Mouse (Mus musculus): ENCODE results near the gene Cfap73. TPM values are rescaled to one million over a fixed set of nuclear protein-coding genes. Genes with fewer than 3 reads are reported as not detected.

Gene Cfap73
- polyA plus RNA-seq, 1 experiment from 2014 or later: not detected

- no peaks in the 10 kb centered on the region for H3K9me3 ChIP-seq (ENCODE audit: control insufficient read depth, low read length)
- no peak for ATAC-seq (replicated peaks; ENCODE audit: low FRiP score)
- no peak for DNase-seq (ENCODE audit: low spot score)
- H3K4me1 ChIP-seq (replicated peaks; ENCODE audit: control insufficient read depth, insufficient read depth, low read length): no peaks in the 10 kb centered on the region
- H3K27me3 ChIP-seq (replicated peaks; ENCODE audit: control insufficient read depth, insufficient read depth, low read length): peaks cover 12% of the 10 kb centered on the region
- H3K4me2 ChIP-seq: no peak overlapping the region
- no peak overlapping the region for H3K4me3 ChIP-seq (ENCODE audit: low read depth, low read length)
- H3K27ac ChIP-seq (ENCODE audit: low read depth, low read length): no peak overlapping the region
- H3K9ac ChIP-seq (ENCODE audit: low read depth, low read length): no peak overlapping the region
- no peaks in the 10 kb centered on the region for H3K36me3 ChIP-seq (ENCODE audit: control insufficient read depth, insufficient read depth, low read length)
- 77% methylated on average over 7 of the region's 7 CpGs for WGBS
Observed at GRCm38 (mm10) chr5:120670132-120670531, 36.1 kb upstream of the Cfap73 start.

- Histone ChIP-seq H3K4me2 (no peak overlapping the region), H3K9me3 (ENCODE audit: control insufficient read depth, low read length) (no peaks in the 10 kb centered on the region), H3K9ac (ENCODE audit: low read depth, low read length) (no peak overlapping the region), H3K27me3 (replicated peaks; ENCODE audit: control insufficient read depth, insufficient read depth, low read length) (peaks cover 22% of the 10 kb centered on the region), H3K36me3 (ENCODE audit: control insufficient read depth, insufficient read depth, low read length) (no peaks in the 10 kb centered on the region), H3K4me3 (ENCODE audit: low read depth, low read length) (no peak overlapping the region), H3K4me1 (replicated peaks; ENCODE audit: control insufficient read depth, insufficient read depth, low read length) (no peaks in the 10 kb centered on the region), H3K27ac (ENCODE audit: low read depth, low read length) (no peak overlapping the region)
- WGBS: 61% methylated on average over 7 of the region's 7 CpGs
- DNase-seq (ENCODE audit: low spot score) (no peak), ATAC-seq (replicated peaks; ENCODE audit: low FRiP score) (no peak)
Observed at GRCm38 (mm10) chr5:120668761-120669160, 34.7 kb upstream of the Cfap73 start.

GRCm38 (mm10) chr5:120664888-120665287, 30.9 kb upstream of the Cfap73 start:
- H3K4me3 ChIP-seq (ENCODE audit: low read depth, low read length): no peak overlapping the region
- WGBS: 48% methylated on average over 2 of the region's 2 CpGs
- ATAC-seq (replicated peaks; ENCODE audit: low FRiP score) (no peak), DNase-seq (ENCODE audit: low spot score) (no peak)
- no peak overlapping the region for H3K27ac ChIP-seq (ENCODE audit: low read depth, low read length)
- H3K27me3 ChIP-seq (replicated peaks; ENCODE audit: control insufficient read depth, insufficient read depth, low read length): peaks cover 22% of the 10 kb centered on the region
- H3K36me3 ChIP-seq (ENCODE audit: control insufficient read depth, insufficient read depth, low read length): no peaks in the 10 kb centered on the region
- no peak overlapping the region for H3K4me2 ChIP-seq
- H3K9me3 ChIP-seq (ENCODE audit: control insufficient read depth, low read length): no peaks in the 10 kb centered on the region
- no peaks in the 10 kb centered on the region for H3K4me1 ChIP-seq (replicated peaks; ENCODE audit: control insufficient read depth, insufficient read depth, low read length)
- H3K9ac ChIP-seq (ENCODE audit: low read depth, low read length): no peak overlapping the region

GRCm38 (mm10) chr5:120660816-120661215, 26.8 kb upstream of the Cfap73 start:
- Histone ChIP-seq H3K9ac (ENCODE audit: low read depth, low read length) (no peak overlapping the region), H3K27ac (ENCODE audit: low read depth, low read length) (no peak overlapping the region), H3K4me1 (replicated peaks; ENCODE audit: control insufficient read depth, insufficient read depth, low read length) (no peaks in the 10 kb centered on the region), H3K27me3 (replicated peaks; ENCODE audit: control insufficient read depth, insufficient read depth, low read length) (peaks cover 10% of the 10 kb centered on the region), H3K4me2 (no peak overlapping the region), H3K9me3 (ENCODE audit: control insufficient read depth, low read length) (no peaks in the 10 kb centered on the region), H3K36me3 (ENCODE audit: control insufficient read depth, insufficient read depth, low read length) (no peaks in the 10 kb centered on the region), H3K4me3 (ENCODE audit: low read depth, low read length) (no peak overlapping the region)
- WGBS: 59% methylated on average over 5 of the region's 5 CpGs
- ATAC-seq (replicated peaks; ENCODE audit: low FRiP score) (no peak), DNase-seq (ENCODE audit: low spot score) (no peak)

- 82% methylated on average over 12 of the region's 12 CpGs for WGBS
- no peak overlapping the region for H3K4me3 ChIP-seq (ENCODE audit: low read depth, low read length)
- DNase-seq (ENCODE audit: low spot score): no peak
- no peak overlapping the region for H3K27ac ChIP-seq (ENCODE audit: low read depth, low read length)
- ATAC-seq (replicated peaks; ENCODE audit: low FRiP score): no peak
- no peaks in the 10 kb centered on the region for H3K36me3 ChIP-seq (ENCODE audit: control insufficient read depth, insufficient read depth, low read length)
- no peaks in the 10 kb centered on the region for H3K9me3 ChIP-seq (ENCODE audit: control insufficient read depth, low read length)
- peaks cover 14% of the 10 kb centered on the region for H3K27me3 ChIP-seq (replicated peaks; ENCODE audit: control insufficient read depth, insufficient read depth, low read length)
- no peaks in the 10 kb centered on the region for H3K4me1 ChIP-seq (replicated peaks; ENCODE audit: control insufficient read depth, insufficient read depth, low read length)
- no peak overlapping the region for H3K4me2 ChIP-seq
- no peak overlapping the region for H3K9ac ChIP-seq (ENCODE audit: low read depth, low read length)
Observed at GRCm38 (mm10) chr5:120656281-120656751, 22.3 kb upstream of the Cfap73 start.

GRCm38 (mm10) chr5:120653873-120654272, 19.8 kb upstream of the Cfap73 start:
- Histone ChIP-seq H3K27ac (ENCODE audit: low read depth, low read length) (no peak overlapping the region), H3K36me3 (ENCODE audit: control insufficient read depth, insufficient read depth, low read length) (no peaks in the 10 kb centered on the region), H3K9ac (ENCODE audit: low read depth, low read length) (no peak overlapping the region), H3K27me3 (replicated peaks; ENCODE audit: control insufficient read depth, insufficient read depth, low read length) (peaks cover 34% of the 10 kb centered on the region), H3K4me1 (replicated peaks; ENCODE audit: control insufficient read depth, insufficient read depth, low read length) (peaks cover 7% of the 10 kb centered on the region), H3K4me3 (ENCODE audit: low read depth, low read length) (no peak overlapping the region), H3K9me3 (ENCODE audit: control insufficient read depth, low read length) (no peaks in the 10 kb centered on the region), H3K4me2 (no peak overlapping the region)
- 89% methylated on average over 2 of the region's 2 CpGs for WGBS
- ATAC-seq (replicated peaks; ENCODE audit: low FRiP score) (no peak), DNase-seq (ENCODE audit: low spot score) (no peak)

GRCm38 (mm10) chr5:120652915-120653701, 19.1 kb upstream of the Cfap73 start:
- WGBS: 83% methylated on average over 28 of the region's 28 CpGs
- H3K27ac ChIP-seq (ENCODE audit: low read depth, low read length): no peak overlapping the region
- no peak for ATAC-seq (replicated peaks; ENCODE audit: low FRiP score)

GRCm38 (mm10) chr5:120651230-120651629, 17.2 kb upstream of the Cfap73 start:
- H3K9me3 ChIP-seq (ENCODE audit: control insufficient read depth, low read length): no peaks in the 10 kb centered on the region
- no peak overlapping the region for H3K4me3 ChIP-seq (ENCODE audit: low read depth, low read length)
- peaks cover 16% of the 10 kb centered on the region for H3K4me1 ChIP-seq (replicated peaks; ENCODE audit: control insufficient read depth, insufficient read depth, low read length)
- H3K4me2 ChIP-seq: no peak overlapping the region
- DNase-seq (ENCODE audit: low spot score) (no peak), ATAC-seq (replicated peaks; ENCODE audit: low FRiP score) (no peak)
- WGBS: 35% methylated on average over 5 of the region's 5 CpGs
- H3K27ac ChIP-seq (ENCODE audit: low read depth, low read length): no peak overlapping the region
- H3K9ac ChIP-seq (ENCODE audit: low read depth, low read length): no peak overlapping the region
- peaks cover 53% of the 10 kb centered on the region for H3K27me3 ChIP-seq (replicated peaks; ENCODE audit: control insufficient read depth, insufficient read depth, low read length)
- no peaks in the 10 kb centered on the region for H3K36me3 ChIP-seq (ENCODE audit: control insufficient read depth, insufficient read depth, low read length)

More at GRCm38 (mm10) chr5:120652915-120653701, 19.1 kb upstream of the Cfap73 start:
- H3K9ac ChIP-seq (ENCODE audit: low read depth, low read length): no peak overlapping the region
- H3K9me3 ChIP-seq (ENCODE audit: control insufficient read depth, low read length): no peaks in the 10 kb centered on the region
- H3K36me3 ChIP-seq (ENCODE audit: control insufficient read depth, insufficient read depth, low read length): no peaks in the 10 kb centered on the region
- peaks cover 15% of the 10 kb centered on the region for H3K4me1 ChIP-seq (replicated peaks; ENCODE audit: control insufficient read depth, insufficient read depth, low read length)
- no peak for DNase-seq (ENCODE audit: low spot score)
- H3K4me2 ChIP-seq: no peak overlapping the region
- peaks cover 37% of the 10 kb centered on the region for H3K27me3 ChIP-seq (replicated peaks; ENCODE audit: control insufficient read depth, insufficient read depth, low read length)
- no peak overlapping the region for H3K4me3 ChIP-seq (ENCODE audit: low read depth, low read length)

- H3K36me3 ChIP-seq (ENCODE audit: control insufficient read depth, insufficient read depth, low read length): no peaks in the 10 kb centered on the region
- H3K4me1 ChIP-seq (replicated peaks; ENCODE audit: control insufficient read depth, insufficient read depth, low read length): peaks cover 16% of the 10 kb centered on the region
- H3K27me3 ChIP-seq (replicated peaks; ENCODE audit: control insufficient read depth, insufficient read depth, low read length): peaks cover 57% of the 10 kb centered on the region
- H3K4me3 ChIP-seq (ENCODE audit: low read depth, low read length): no peak overlapping the region
- H3K9me3 ChIP-seq (ENCODE audit: control insufficient read depth, low read length): no peaks in the 10 kb centered on the region
- DNase-seq (ENCODE audit: low spot score): no peak
- 28% methylated on average over 13 of the region's 13 CpGs for WGBS
- ATAC-seq (replicated peaks; ENCODE audit: low FRiP score): no peak
- H3K4me2 ChIP-seq: no peak overlapping the region
- no peak overlapping the region for H3K9ac ChIP-seq (ENCODE audit: low read depth, low read length)
- no peak overlapping the region for H3K27ac ChIP-seq (ENCODE audit: low read depth, low read length)
Observed at GRCm38 (mm10) chr5:120649938-120650337, 15.9 kb upstream of the Cfap73 start.
